Mouse (Mus musculus) lung, adult 2 months (tissue): ENCODE results near the gene Lsamp. TPM values are rescaled to one million over a fixed set of nuclear protein-coding genes. Genes with fewer than 3 reads are reported as not detected.

Experiments
- DNase-seq: peaks from one replicate; pipeline ENCODE4 v3.0.0; 2022
- H3K4me1 ChIP-seq: fragments of 200-500 bp; 2 replicates; pipeline ENCODE4 v1.6.1; 2011; ENCODE audit warnings: low read length; ENCODE audit not compliant: control insufficient read depth, insufficient read depth
- H3K4me3 ChIP-seq: fragments of 200-500 bp; replicated peaks from 2 replicates; pipeline ENCODE3; 2011; ENCODE audit warnings: low read depth, mild to moderate bottlenecking, control low read depth, low read length; ENCODE audit errors: extremely low read depth
- CTCF ChIP-seq: fragments of 200-500 bp; IDR thresholded peaks from 2 replicates; pipeline ENCODE4 v1.5.1; 2011; ENCODE audit warnings: mild to moderate bottlenecking, low read length, control low read depth; ENCODE audit not compliant: insufficient read depth
- POLR2A ChIP-seq: fragments of 200-500 bp; IDR thresholded peaks from 2 replicates; pipeline ENCODE4 v1.6.1; 2011; ENCODE audit warnings: low read depth, mild to moderate bottlenecking, control low read depth, low read length, borderline replicate concordance; ENCODE audit errors: extremely low read depth
- WGBS: fragments of 180-500 bp; shearing (Covaris S2); methylation state at CpG from one replicate; pipeline ENCODE4 v1.1.7; 2018; 5-methylcytosine and 5-hydroxymethylcytosine counted together
- polyA plus RNA-seq: library from polyadenylated mRNA; depleted of rRNA; stranded (reverse); fragments of >200 nt; gene quantifications from 2 replicates; pipeline ENCODE4 v1.2.3, GENCODE M21; 2012

Gene Lsamp
- polyA plus RNA-seq, 1 experiment, result 0.28 TPM

DNA sequence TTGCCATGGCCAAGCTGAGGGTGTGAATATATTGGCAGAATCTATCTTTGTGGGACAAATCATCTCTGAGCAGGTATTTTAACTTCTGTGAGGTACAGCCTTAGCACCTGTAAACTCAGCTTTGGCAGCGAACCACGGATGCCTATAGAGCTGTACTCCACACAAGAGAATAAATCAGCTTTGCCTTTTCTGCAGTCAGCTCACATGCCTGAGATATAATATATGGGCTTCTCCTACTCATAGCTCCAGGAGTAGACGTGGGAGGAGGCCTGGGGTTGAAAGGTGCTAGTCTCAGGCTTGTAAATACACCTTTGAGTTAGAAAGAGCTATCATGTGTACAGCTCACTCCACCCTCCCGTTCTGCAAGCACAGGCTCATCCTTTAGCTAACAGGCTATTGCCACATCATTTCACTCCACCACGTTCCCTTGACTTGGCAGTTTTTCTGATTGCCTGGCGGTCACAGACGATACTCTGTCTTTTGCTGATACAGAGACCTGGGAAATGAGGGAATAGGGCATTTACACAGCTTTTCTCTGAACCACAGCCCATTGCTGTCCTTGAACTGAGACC, 344.2 kb downstream of the Lsamp start:
- 64% methylated on average over 7 of the region's 7 CpGs for WGBS
- no peaks in the 10 kb centered on the region for H3K4me1 ChIP-seq
- DNase-seq, result no peak
- H3K4me3 ChIP-seq, result no peak overlapping the region
- no peak for TF ChIP-seq CTCF
- TF ChIP-seq POLR2A, result no peak

DNA sequence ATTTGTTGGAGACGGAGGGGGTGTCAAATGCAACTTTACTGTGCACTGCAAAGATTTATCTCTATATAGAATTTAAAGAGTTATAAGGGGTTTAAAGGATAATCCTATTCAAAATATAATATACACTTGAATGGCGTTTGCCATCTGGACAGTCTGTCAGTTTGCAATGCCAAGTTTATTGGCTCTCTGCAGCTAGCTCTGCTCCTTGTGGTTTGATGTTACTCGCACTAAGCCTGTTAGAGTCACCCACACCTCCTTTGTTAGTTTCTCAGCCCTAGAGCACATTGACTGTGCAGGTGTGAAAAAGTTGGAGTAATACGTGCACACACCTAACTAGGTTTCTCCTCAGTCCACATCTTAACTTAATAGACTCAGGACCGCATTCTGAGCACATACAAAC, 385.5 kb downstream of the Lsamp start:
- DNase-seq, result no peak
- WGBS, result 83% methylated on average over 5 of the region's 5 CpGs
- no peak for TF ChIP-seq CTCF
- Histone ChIP-seq H3K4me3 (no peak overlapping the region), H3K4me1 (no peaks in the 10 kb centered on the region)

DNA sequence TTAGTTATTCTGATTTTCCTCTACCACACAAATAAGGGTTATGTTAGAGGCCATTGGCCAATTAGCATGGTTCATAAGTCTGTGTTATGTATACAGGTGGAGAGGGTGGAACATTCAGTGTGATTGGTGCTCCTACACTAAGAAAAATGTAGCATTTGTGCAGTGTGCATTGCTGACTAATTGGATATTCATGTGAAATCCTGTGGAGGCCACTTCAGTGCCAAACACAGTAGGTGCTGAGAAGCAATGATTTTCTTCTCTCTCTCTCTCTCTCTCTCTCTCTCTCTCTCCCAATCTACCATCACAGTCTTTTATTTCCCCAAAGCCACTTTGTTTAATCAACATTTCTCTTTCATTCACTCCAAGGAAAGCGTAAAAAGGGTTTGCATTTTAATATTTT, 387.1 kb downstream of the Lsamp start:
- no peaks in the 10 kb centered on the region for H3K4me1 ChIP-seq
- 93% methylated on average over 1 of the region's 1 CpGs for WGBS

DNA sequence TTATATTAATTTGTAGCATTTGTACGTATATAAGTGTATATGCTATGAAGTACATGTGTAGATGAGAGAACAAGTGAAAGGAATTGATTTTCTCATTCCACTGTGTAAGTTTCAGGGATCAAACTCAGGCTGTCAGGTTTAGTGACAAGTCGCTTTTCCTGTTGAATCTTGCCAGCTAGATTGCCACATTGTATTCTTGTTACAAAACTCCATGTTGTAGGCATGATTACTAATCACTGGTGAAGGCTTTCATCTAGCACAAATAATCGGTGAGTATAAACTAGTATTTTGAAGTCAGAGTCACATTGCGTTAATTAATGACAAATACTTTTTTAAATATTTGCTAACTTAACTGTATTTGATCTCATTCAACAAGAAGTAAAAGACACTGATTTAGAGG, 391.2 kb downstream of the Lsamp start:
- no peak overlapping the region for H3K4me3 ChIP-seq
- TF ChIP-seq POLR2A (no peak), CTCF (no peak)
- no peak for DNase-seq
- H3K4me1 ChIP-seq, result no peaks in the 10 kb centered on the region
- 74% methylated on average over 4 of the region's 4 CpGs for WGBS

More for the DNA sequence above, 387.1 kb downstream of the Lsamp start:
- no peak for TF ChIP-seq POLR2A
- no peak for TF ChIP-seq CTCF
- no peak overlapping the region for H3K4me3 ChIP-seq
- DNase-seq, result no peak

DNA sequence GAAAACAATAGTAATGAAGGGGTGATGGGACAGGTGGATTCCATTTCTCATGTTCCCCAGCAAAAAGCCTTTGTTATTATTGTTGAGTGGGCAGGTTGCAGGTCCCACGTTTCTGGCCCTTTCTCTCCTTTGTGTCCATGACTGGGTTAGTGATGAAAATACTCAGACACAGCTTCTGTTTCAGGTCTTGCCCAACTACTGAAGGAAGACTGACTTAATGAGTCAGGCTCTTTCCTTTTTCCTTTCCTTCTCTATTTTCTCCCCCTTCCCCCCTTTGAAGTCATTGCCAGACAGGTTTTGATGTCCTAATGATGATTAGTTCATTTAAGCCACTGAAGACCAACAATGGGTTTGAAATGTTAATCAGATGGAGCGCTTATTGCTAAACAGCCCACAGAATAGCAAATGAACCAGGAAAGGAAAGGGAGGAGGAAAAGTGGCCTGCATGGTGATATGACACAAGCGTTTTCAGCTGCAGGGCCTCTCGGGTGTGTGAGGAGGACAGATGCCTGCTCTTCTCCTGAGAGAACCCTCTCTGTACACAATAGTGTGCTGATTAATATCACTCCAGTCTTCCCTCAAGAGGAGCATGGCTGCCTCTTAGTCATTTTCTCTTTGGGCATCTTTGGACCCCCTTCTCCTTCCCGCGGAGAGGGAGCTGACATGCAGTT, 393.1 kb downstream of the Lsamp start:
- Histone ChIP-seq H3K4me3 (no peak overlapping the region), H3K4me1 (no peaks in the 10 kb centered on the region)
- WGBS, result 69% methylated on average over 6 of the region's 6 CpGs
- no peak for DNase-seq
- TF ChIP-seq POLR2A, result no peak
- no peak for TF ChIP-seq CTCF

DNA sequence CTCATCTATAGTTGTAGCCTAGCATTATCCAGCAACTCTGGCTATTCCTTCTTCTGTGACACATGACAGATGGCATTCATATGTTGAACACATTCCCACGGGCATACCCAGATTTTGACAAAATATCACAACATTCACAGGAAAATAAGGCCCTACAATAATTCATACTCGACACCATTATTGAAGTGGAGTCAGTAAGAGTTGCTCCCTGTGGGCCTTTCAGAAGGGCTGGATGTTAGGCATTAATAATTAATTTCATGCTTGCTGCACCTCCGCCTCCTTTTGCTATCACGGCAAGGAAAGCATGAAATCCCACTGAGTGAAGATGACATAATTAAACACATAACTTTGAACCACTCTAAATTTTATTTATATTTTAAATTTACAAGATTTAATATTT, 407.9 kb downstream of the Lsamp start:
- WGBS, result 76% methylated on average over 4 of the region's 4 CpGs
- no peaks in the 10 kb centered on the region for H3K4me1 ChIP-seq
- no peak overlapping the region for H3K4me3 ChIP-seq
- TF ChIP-seq POLR2A (no peak), CTCF (no peak)
- DNase-seq, result no peak

DNA sequence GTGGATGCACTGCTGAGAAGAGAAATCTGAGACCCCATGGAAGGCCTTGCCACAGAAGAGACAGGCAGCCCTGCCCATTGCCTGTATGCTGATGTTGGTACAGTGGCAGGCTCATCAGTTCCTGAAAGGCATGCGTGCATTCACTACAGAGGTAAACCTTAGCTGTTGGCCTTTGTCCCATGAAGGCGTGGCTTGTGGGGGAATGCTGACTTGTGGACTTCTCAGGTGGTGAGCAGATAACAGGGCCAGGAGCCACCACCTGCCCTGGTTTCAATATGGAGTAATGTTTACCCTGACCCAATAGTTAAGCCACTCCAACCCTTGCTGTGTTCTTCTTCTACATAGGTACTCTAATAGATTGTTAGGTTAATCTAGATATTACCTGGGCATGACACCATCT, 415.4 kb downstream of the Lsamp start:
- 64% methylated on average over 2 of the region's 2 CpGs for WGBS
- TF ChIP-seq CTCF, result no peak
- no peak for TF ChIP-seq POLR2A
- H3K4me3 ChIP-seq, result no peak overlapping the region
- H3K4me1 ChIP-seq, result no peaks in the 10 kb centered on the region
- no peak for DNase-seq

DNA sequence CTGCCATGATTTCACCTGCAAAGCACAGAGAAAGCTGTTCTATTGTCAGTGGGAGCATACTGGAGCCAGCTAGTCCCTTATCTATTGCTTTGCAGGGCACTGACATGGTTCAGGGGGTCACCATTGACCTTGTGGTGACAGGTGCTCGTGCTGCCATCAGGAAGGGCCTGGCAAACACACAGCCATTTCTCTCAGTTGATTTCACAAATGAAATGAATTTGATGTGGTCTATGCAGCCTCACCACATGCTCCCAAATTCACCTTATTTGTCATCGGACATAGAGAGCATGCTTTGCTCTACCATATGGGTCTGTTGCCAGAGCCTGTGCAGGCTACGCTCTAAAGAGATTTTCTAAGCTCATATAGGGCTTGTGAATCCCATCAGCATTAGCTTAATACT, 450.1 kb downstream of the Lsamp start:
- no peak overlapping the region for H3K4me3 ChIP-seq
- 74% methylated on average over 3 of the region's 3 CpGs for WGBS
- H3K4me1 ChIP-seq, result no peaks in the 10 kb centered on the region
- DNase-seq, result no peak
- TF ChIP-seq POLR2A (no peak), CTCF (no peak)

DNA sequence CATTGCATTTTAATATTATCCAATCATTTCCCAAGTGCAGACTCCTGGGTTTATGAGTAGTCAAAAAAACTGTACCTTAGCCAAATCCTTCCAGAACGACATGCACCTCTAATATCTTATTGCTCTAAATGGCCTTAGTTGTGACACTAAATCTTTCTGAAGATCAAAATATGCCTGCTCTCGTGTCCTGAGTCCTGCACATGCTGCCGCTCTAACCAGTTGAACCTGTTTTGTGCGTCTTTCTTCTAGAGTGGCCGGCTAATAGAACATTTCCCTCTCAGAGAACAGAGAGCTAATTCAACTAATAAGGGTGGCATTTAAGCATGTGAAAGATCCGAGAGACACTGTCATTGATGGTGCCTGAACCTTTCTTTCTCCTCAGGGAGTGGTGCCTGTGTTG, 452.3 kb downstream of the Lsamp start:
- Histone ChIP-seq H3K4me1 (no peaks in the 10 kb centered on the region), H3K4me3 (no peak overlapping the region)
- WGBS, result 64% methylated on average over 6 of the region's 6 CpGs
- DNase-seq, result no peak
- TF ChIP-seq POLR2A, result no peak
- TF ChIP-seq CTCF, result no peak

DNA sequence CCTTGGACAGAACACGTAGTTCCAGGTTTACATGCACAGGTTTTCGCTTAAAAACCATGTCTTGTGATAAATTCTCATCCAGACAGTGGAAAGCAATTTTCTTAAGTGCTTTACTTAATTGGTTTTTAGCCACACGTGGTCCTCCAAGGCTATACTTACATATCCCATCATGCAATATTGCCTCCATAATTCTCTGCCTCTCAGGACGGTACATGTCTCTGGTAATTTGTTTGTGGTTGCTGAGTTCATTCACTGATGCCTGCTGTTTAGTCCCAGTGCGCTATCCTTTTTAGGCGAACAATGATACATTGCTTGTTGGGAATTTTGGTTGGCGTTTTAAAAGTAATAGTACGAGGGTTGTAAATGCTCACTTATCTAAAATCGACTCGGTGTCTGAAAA, 453.7 kb downstream of the Lsamp start:
- H3K4me3 ChIP-seq, result no peak overlapping the region
- WGBS, result 84% methylated on average over 10 of the region's 10 CpGs
- DNase-seq, result no peak
- TF ChIP-seq POLR2A (no peak), CTCF (no peak)
- H3K4me1 ChIP-seq, result no peaks in the 10 kb centered on the region
